Mouse (Mus musculus) erythroblast, adult 5-6 weeks (primary cell): ENCODE results near the gene Reg4. TPM values are rescaled to one million over a fixed set of nuclear protein-coding genes. Genes with fewer than 3 reads are reported as not detected.

Source experiments
- ATAC-seq: replicated peaks from 2 replicates; pipeline ENCODE4 v1.8.0; 2016; ENCODE audit warnings: moderate number of reproducible peaks, mild to moderate bottlenecking, moderate TSS enrichment, inconsistent platforms; ENCODE audit not compliant: poor library complexity, low FRiP score, severe bottlenecking
- total RNA-seq, 2 experiments: library from RNA; stranded (forward) in 1 of 2; stranded (reverse) in 1 of 2; fragments of 150-400 nt in 1 of 2; fragments of 200-764, 138-1000 nt in 1 of 2; gene quantifications; 2 replicates each; pipeline versions ENCODE4 v1.2.3 to v1.2.4; 2015 to 2017; ENCODE audit warnings: low replicate concordance in 2 of 2

Reg4 gene
- total RNA-seq, 2 experiments from 2014 or later: not detected

- no peak for ATAC-seq
These were observed 57.7 kb downstream of the Reg4 start for GRCm38 (mm10) chr3:98279682-98280081.

- no peak for ATAC-seq
These were observed 58.4 kb downstream of the Reg4 start, which contains the start of gene Hmgcs2 for GRCm38 (mm10) chr3:98280204-98280932. Gene Hmgcs2, plus strand, starts transcription at chr3:98280435.

GRCm38 (mm10) chr3:98280933-98281678 lies 59.1 kb downstream of the Reg4 start:
- peak; percentile 82 for ATAC-seq

- ATAC-seq: no peak
These were observed 60.5 kb downstream of the Reg4 start for GRCm38 (mm10) chr3:98282422-98282821.

- no peak for ATAC-seq
These were observed 61.2 kb downstream of the Reg4 start for GRCm38 (mm10) chr3:98283205-98283604.

Other genes with a start within 250 kb of the Reg4 start
- 11.1 and 14.4 TPM in 2 replicates for gene Notch2, start 208.6 kb upstream of the Reg4 start, total RNA-seq (2015; ENCODE audit: low replicate concordance)
- 11.2 and 11.5 TPM in 2 replicates for gene Notch2, start 208.6 kb upstream of the Reg4 start, total RNA-seq (2017; ENCODE audit: low replicate concordance)
- not detected in 2 replicates for gene Adam30, start 61.5 kb upstream of the Reg4 start, total RNA-seq (2015; ENCODE audit: low replicate concordance)
- gene Adam30, start 61.5 kb upstream of the Reg4 start, total RNA-seq (2017; ENCODE audit: low replicate concordance): 0.09 TPM in 1 of 2 replicates, not detected in the other
- gene Hmgcs2, start 58.3 kb downstream of the Reg4 start, total RNA-seq (2015; ENCODE audit: low replicate concordance): 0.42 TPM in 1 of 2 replicates, not detected in the other
- gene Hmgcs2, start 58.3 kb downstream of the Reg4 start, total RNA-seq (2017; ENCODE audit: low replicate concordance): not detected in 2 replicates
- gene Phgdh, start 117.8 kb downstream of the Reg4 start, total RNA-seq (2015; ENCODE audit: low replicate concordance): 9.4 and 11.5 TPM in 2 replicates
- gene Phgdh, start 117.8 kb downstream of the Reg4 start, total RNA-seq (2017; ENCODE audit: low replicate concordance): 26.4 and 30.0 TPM in 2 replicates
- 1.2 TPM in 1 of 2 replicates, not detected in the other for gene Zfp697, start 160.3 kb downstream of the Reg4 start, total RNA-seq (2015; ENCODE audit: low replicate concordance)
- 0.09 and 0.14 TPM in 2 replicates for gene Zfp697, start 160.3 kb downstream of the Reg4 start, total RNA-seq (2017; ENCODE audit: low replicate concordance)
- not detected in 2 replicates for gene Gm4450, start 235.0 kb downstream of the Reg4 start, total RNA-seq (2015; ENCODE audit: low replicate concordance)
- gene Gm4450, start 235.0 kb downstream of the Reg4 start, total RNA-seq (2017; ENCODE audit: low replicate concordance): not detected in 2 replicates